Mouse (Mus musculus) spleen, adult 18-20 months (tissue): ENCODE measurements around the gene Rab7.
"Not testable (repeated sequence)": the region's sequence is repeated elsewhere in the genome, so short reads cannot be mapped to it uniquely, and the experiment has no call there.

ENCODE experiments used
- DNase-seq, 2 experiments: peaks; one replicate each; pipeline ENCODE4 v3.0.0; 2022; ENCODE audit warnings: mixed read lengths in 2 of 2

Gene Rab7

DNA sequence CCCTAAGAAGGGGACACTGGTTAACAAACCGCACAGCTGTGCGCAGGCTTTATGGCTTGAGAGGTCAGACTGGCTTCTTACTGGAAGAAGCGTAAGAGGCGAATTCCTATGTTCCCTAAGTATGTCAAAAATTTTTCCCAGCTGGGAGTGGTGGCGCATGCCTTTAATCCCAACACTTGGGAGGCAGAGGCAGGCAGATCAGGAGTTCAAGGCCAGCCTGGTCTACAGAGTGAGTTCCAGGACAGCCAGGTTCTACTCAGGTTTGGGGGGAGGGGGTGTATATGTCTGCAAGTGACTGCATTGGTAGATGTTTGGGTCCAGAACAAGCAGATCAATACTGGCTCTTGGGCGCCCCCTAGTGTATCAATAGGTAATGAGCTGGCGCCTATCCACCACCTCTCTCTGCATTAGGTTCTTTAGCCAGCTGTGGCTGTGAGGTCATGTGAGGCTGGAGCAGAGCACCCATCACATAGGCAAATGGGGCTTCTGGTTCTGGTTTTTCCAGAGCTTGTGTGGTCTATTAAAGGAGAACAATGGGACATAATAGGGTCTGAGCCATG lies 47.3 kb downstream of the Rab7 start:
- DNase-seq = peak; percentile 51 to 78

DNA sequence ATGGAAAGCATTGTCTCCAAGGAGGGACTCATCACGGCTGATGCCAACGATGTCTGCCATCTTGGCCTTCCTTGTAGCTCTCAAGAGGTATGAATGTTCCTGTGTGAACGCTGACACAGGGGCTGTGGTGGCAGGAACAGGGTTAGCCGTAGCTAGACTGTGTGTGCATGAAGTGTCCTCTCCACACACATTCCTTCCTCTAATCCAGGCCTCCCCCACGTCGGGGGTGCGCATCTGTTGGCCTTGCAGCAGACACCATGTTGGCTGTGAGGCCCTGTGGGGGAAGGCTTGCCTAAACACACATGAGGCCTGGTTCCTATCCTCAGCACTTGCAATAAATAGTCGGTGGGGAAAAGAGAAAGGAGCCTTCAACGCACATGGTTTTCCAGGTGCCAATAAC lies 48.5 kb downstream of the Rab7 start:
- DNase-seq = no peak

DNA sequence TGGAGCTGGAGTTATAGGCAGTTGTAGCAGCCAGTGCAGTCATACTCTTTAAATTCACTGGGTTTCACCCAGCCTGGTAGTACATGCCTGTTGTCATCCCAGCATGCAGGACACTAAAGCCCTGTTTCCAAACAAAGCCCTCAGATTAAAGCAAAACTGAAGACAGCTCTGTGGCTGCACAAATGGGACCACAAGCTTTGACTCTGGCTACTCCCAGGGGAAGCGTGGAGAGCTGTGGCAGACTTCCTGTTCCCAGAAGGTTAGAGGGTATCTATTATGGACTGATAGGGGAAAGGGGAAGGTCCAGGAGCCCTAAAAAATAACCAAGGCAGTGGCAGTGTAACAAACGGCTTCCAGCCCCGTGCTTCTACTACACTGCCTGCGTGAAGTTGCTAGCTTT lies 49.6 kb downstream of the Rab7 start:
- no peak for DNase-seq

DNA sequence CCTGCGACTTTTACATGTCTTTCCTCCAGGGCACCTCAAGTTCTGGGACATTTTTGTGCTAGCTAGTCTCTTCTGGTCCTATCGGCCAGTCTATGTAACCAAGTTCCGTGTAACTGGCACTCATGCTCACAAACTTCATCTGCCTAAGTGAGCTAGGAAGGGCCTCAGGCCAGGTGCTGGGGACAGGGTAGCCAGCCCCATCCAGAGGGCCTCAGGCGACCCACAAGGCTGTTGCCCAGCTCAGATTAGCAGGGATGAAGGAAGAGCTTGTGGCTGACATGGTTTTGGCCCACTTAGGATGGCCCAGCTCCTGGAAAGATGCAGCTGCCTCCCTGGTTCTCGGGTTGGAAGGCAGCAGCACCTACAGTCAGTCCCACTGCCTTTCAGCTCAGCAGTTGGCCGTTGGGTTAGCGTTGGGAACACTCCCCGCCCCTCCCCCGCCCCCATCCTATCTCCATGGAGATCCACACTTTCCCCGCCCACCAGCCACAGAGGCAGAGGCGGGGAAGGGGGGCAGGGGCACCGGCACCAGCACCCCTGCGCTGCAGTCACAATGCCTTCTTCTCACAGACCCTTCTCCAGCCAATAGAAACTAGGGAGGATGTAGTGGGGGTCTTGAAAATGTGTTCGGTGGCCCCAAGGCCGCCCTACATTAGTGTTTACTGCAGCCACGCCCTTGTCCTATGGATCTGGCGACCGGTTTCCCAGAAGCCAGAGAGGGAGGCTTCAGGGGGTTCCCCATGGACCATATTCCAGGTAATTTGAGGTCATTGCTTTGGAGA lies 51.1 kb downstream of the Rab7 start:
- no peak for DNase-seq

DNA sequence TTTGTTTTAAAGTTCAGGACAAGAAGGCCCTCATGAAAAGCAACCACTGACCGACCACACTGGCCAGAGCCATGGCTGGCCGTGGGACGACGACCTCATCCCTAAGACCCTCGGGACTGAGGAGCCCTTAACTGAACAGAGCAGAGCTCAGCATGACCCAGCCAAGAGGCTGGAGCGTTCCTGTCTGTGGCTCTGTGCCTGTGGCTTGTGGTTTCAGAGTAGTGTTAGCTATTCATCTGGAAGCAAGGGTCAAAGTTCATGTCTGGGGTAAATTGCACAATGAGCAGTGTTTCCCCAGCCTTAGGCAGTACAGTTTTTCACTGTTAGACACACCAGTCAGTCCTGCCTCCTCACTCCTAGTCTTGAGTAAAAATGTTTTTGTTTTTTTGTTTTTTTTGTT lies 52.3 kb downstream of the Rab7 start:
- no peak for DNase-seq

DNA sequence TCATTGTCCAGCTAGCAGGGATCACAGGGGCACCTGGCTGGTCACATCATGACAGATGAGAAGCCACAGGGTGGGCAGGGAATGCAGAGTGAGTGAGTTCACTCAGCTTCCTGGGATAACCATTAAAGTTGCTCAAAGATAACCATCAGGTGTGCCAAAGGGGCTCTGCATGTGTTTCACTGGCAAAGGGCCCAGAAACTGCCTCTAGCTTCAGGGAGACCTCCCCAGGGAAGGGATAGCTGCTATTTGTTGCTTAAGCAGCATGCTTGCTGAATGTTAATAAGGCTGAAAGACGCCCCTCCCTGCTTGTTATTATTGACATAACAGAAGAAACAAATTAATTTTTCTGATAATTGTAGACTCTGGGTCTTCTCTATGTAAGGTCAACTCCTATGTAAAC lies 53.2 kb downstream of the Rab7 start:
- no peak for DNase-seq

DNA sequence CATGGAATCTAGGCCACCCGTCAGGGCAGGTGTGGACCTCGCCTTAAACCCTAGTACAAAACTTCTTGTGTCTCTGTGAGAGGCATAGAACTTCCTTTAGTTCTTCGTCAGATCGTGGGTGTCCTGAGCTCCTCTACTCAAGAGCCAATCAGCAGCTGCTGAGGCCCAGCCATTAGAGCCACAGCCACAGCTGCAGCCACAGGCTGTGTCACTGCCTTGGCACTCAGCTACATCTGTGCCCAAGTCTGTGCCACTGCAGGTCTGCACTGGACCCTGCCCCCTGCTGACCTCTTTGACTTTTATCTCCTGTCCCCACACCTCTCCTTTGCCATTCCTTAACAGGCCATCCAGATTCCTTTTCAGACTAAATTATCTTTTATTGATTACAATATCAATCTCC lies 53.9 kb downstream of the Rab7 start:
- DNase-seq = no peak

DNA sequence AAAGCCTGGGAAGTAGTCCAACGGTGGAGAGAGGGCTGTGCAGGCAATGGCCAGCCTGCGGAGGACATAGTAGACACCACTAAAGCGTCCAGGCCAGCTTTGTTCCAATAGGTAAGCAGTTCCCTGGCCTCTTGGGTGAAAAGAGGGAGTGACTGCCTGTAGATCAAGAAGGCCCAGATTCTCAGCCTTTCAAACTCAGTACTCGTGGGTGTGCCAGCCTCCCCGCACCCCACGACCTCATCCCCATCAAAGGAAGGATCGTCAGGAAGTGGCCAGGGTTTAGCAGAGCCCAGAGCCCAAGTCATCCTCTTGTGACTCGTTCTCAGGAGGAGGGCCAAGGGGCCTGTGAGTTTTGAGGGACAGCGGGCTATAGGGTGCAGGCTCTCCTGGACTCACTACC lies 62.6 kb downstream of the Rab7 start:
- no peak for DNase-seq

DNA sequence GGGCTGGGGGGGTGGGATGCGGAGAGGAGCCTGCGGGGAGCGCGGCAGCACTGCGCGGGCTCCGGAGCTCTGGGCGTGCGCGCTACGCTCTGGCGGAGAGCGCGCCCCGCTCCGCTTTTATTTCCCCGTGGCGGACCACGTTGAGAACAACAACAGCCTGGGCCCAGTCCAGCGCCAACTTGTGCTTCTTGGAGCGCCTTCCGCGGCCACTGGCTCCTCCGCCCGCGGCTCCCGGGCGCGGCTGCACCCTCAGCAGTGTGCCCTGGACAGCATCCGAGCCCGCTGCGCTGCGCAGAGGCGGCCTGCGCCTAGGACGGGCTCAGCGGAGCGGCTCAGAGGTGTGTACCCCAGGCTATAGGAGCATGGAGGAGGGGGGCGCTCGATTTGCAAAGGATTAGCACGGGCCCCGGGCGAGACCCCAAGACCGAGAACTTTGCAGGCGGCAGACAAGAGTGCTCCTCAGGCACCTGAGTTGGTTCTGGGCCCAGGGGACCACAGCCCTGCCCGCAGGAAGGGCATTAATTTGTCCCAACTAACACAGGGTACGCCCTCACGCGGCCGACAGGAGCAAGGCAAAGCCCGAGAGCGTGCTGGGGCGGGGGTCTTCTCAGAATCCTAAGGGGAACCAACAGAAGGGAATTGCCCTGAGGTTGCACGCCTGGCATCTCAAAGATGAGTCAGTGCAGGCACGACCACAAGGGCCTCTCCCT lies 63.4 kb downstream of the Rab7 start, which contains the start of gene H1fx:
TSS of gene H1fx (minus strand) at position 91 of the 710 bp plus-strand sequence.
- DNase-seq = peak in 1 of 2 experiments; percentile 11

DNA sequence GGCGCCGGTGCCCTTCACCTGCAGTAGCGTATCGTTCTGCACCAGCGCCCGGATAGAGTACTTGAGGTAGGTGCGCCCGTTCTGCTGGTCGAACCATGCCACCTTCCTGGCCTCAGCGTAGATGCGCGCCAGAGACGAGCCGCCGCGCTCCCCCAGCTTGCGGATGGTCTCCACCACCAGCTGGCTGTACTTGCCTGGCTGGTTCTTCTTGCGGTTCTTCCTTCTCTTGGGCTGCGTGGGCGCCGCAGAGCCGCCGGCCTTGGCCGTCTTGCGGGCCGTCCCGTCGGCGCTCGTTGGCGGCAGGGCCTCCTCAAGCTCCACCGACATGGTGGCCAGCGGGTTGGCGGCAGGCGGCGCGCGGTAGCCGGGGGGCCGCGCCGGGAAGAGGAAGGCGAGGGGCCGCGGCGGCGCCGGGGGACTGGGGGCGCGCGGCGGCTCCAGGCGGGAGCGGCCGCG lies 64.0 kb downstream of the Rab7 start:
- DNase-seq = no peak

DNA sequence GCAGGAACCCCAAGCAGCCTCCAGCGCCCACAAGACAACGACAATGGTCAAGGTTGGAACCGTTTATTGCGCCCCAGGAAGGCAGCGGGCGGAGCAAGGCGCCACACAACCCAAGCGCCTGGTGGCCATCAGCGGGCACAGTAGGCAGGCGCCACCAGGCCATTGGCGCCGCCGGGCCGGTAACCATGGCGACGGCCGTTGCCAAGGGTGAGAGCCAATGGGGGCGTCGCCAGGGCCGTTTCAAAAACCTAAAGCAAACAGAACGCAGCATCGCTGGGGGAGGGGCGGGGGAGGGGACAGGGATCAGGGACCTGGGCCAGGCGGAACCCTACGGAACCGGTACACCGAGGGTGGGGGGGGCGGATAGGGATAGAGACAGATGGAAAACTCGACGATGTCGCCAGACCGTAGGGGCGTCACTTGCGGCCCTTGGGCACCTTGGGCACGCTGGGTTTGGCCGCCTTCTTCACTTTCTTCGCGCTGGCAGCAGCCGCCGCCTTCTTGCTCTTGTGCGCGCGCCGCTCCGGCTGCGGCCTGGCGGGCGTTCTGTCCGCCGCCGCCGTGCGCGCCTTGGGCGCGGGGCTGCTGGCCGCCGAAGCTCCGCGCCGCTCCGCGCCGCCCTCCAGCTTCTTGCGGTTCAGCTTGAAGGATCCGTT lies 64.6 kb downstream of the Rab7 start:
- peak in 1 of 2 experiments; percentile 14 for DNase-seq

DNA sequence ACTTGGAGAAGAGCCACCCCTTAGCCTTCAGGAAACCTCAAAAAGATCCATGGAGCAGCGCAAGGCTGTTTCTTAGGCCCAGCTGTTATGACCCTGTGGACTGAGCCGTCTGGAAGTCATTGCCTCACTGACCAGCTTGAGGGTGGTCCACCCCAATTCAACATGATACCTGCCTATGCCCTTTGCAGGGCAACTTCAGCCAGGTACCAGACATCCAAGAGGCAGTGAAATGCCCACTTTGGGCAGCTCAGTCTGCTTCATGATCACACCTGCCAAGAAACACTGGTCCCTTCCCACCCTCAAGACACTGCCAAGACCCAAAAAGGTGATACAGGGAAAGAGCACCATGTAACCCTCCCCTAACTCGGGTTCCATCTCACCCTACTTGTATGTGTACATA lies 65.3 kb downstream of the Rab7 start:
- no peak for DNase-seq

DNA sequence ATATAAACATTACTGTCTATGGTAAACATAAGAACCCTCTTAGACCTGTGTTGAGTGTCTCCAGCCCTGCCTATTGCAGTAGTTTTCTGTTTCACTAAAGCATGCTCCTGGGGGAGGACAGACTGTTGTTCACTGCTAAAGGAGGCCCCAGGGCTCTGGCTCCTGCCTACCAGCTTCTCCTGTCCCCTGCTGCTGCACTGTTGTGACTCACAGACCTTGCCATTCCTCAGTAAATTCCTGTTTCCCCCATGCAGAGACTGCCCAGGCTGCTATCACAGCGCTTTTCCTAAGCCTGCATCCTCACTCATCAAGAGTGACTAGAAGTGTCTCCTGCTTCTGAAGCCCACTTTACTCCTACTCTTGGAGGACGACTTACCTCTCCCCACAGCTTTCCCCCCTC lies 75.0 kb downstream of the Rab7 start:
- DNase-seq = no peak

DNA sequence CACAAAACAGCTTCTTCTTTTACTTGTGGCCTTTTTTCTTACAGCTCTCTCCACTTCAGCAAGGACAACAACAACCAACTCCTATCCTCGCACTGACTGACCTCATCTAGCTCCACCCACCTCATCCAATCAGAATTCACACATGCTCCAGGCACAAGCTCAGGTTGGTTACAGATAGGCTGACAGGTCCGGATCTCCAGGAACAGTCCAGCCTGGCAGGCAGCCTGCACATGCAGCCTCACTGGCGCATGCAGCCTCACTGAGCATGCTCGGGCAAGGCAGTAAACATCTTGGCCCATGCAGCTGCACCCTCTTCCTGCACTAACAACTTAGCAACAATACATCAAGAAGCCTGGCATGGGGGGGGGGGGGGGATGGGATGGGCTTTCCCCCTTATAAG lies 82.6 kb downstream of the Rab7 start:
- DNase-seq = not testable (repeated sequence)
